Mouse (Mus musculus) G1E (cell line): ENCODE measurements around the gene Gbp2. TPM values are rescaled to one million over a fixed set of nuclear protein-coding genes. Genes with fewer than 3 reads are reported as not detected.

Source experiments
- ATAC-seq: 2 replicates; pipeline ENCODE4 v1.8.0; 2016; ENCODE audit warnings: mild to moderate bottlenecking; ENCODE audit not compliant: insufficient number of reproducible peaks, poor library complexity, low FRiP score, severe bottlenecking; ENCODE audit errors: extremely low read depth
- DNase-seq: peaks from one replicate; pipeline ENCODE4 v3.0.0; 2012; ENCODE audit warnings: low spot score
- H3K27me3 ChIP-seq: 2 replicates; pipeline ENCODE4 v1.6.1; 2012; ENCODE audit warnings: mild to moderate bottlenecking, low read length, inconsistent platforms; ENCODE audit not compliant: insufficient read depth
- H3K36me3 ChIP-seq: replicated peaks from 2 replicates; pipeline ENCODE3; 2012; ENCODE audit warnings: mild to moderate bottlenecking, inconsistent platforms
- H3K4me1 ChIP-seq: 2 replicates; pipeline ENCODE4 v1.6.1; 2012; ENCODE audit warnings: low read depth, low read length, inconsistent platforms, mixed read lengths; ENCODE audit not compliant: insufficient read depth
- H3K4me3 ChIP-seq: 2 replicates; pipeline ENCODE4 v1.5.1; 2012; ENCODE audit warnings: low read depth, mild to moderate bottlenecking, inconsistent platforms, low read length, moderate library complexity, mixed read lengths
- H3K9me3 ChIP-seq: replicated peaks from 2 replicates; pipeline ENCODE4 v1.6.1; 2012; ENCODE audit warnings: inconsistent platforms
- CTCF ChIP-seq: IDR thresholded peaks from 2 replicates; pipeline ENCODE4 v1.5.1; 2012; ENCODE audit warnings: low read depth, low read length, inconsistent platforms, mixed read lengths
- GATA1 ChIP-seq: IDR thresholded peaks from 2 replicates; pipeline ENCODE4 v1.6.1; 2012; ENCODE audit warnings: borderline replicate concordance, low read length, inconsistent platforms, mixed read lengths
- GATA2 ChIP-seq: IDR thresholded peaks from 2 replicates; pipeline ENCODE4 v1.6.1; 2012; ENCODE audit warnings: low read depth, low read length, inconsistent platforms, borderline replicate concordance
- POLR2AphosphoS5 ChIP-seq: IDR thresholded peaks from 2 replicates; pipeline ENCODE4 v1.6.1; 2012; ENCODE audit warnings: low read depth, low read length, inconsistent platforms; ENCODE audit not compliant: insufficient replicate concordance
- TAL1 ChIP-seq: conservative IDR thresholded peaks from 2 replicates; pipeline ENCODE4 v1.6.1; 2012; ENCODE audit warnings: low read depth, low read length, inconsistent platforms, mixed read lengths
- polyA plus RNA-seq: library from polyadenylated mRNA; stranded (reverse); fragments of >175 nt; gene quantifications from 2 replicates; pipeline ENCODE4 v1.2.3, GENCODE M21; 2012
- total RNA-seq, 2 experiments: library from RNA; stranded (forward) in 1 of 2; stranded (reverse) in 1 of 2; fragments of 200-1000 nt in 1 of 2; fragments of >200 nt in 1 of 2; fragmentation: Nextera tagmentation in 1 of 2; gene quantifications; 2 replicates each; pipeline ENCODE4 v1.2.3; 2014 to 2017

The Gbp2 gene
- total and polyA plus RNA-seq, 3 experiments = 0.30 to 0.87 TPM; not detected in 1

GRCm38 (mm10) chr3:142590431-142591067 lies 29.9 kb upstream of the Gbp2 start:
- Histone ChIP-seq H3K4me1 (no peaks in the 10 kb centered on the region), H3K27me3 (no peaks in the 10 kb centered on the region), H3K4me3 (no peak overlapping the region), H3K36me3 (no peaks in the 10 kb centered on the region), H3K9me3 (no peaks in the 10 kb centered on the region)
- no peak for DNase-seq
- ATAC-seq = no peak
- no peak for TF ChIP-seq TAL1
- no peak for TF ChIP-seq POLR2AphosphoS5
- no peak for TF ChIP-seq GATA2
- TF ChIP-seq GATA1 = no peak
- TF ChIP-seq CTCF = no peak

- Histone ChIP-seq H3K4me3 (no peak within 1 kb of the TSS), H3K9me3 (no peaks in the 10 kb centered on the region), H3K4me1 (no peaks in the 10 kb centered on the region), H3K27me3 (no peaks in the 10 kb centered on the region), H3K36me3 (no peaks in the 10 kb centered on the region)
- ATAC-seq (no peak), DNase-seq (no peak)
- TF ChIP-seq TAL1 (no peak), CTCF (no peak), GATA2 (no peak), POLR2AphosphoS5 (no peak), GATA1 (no peak)
Measured at GRCm38 (mm10) chr3:142594547-142594946, 25.9 kb upstream of the Gbp2 start, which contains the start of gene Gbp2b. TSS of gene Gbp2b (plus strand) at chr3:142594847.

- Histone ChIP-seq H3K9me3 (no peaks in the 10 kb centered on the region), H3K4me1 (no peaks in the 10 kb centered on the region), H3K4me3 (no peak overlapping the region), H3K36me3 (no peaks in the 10 kb centered on the region), H3K27me3 (no peaks in the 10 kb centered on the region)
- TF ChIP-seq CTCF (no peak), POLR2AphosphoS5 (no peak), GATA2 (no peak)
- DNase-seq (no peak), ATAC-seq (no peak)
Measured at GRCm38 (mm10) chr3:142597923-142598322, 22.5 kb upstream of the Gbp2 start.

- H3K36me3 ChIP-seq = no peaks in the 10 kb centered on the region
- no peak for DNase-seq
Measured at GRCm38 (mm10) chr3:142601675-142602074, 18.7 kb upstream of the Gbp2 start.

GRCm38 (mm10) chr3:142618658-142619057 lies 1.7 kb upstream of the Gbp2 start:
- no peak for DNase-seq
- Histone ChIP-seq H3K4me3 (no peak overlapping the region), H3K27me3 (peaks cover 2% of the 10 kb centered on the region; the same call in 1 of the 2 replicates), H3K9me3 (no peaks in the 10 kb centered on the region), H3K36me3 (no peaks in the 10 kb centered on the region), H3K4me1 (peaks cover 14% of the 10 kb centered on the region)
- TF ChIP-seq POLR2AphosphoS5 (no peak), TAL1 (no peak), GATA2 (no peak), CTCF (no peak), GATA1 (no peak)
- no peak for ATAC-seq

More at GRCm38 (mm10) chr3:142601675-142602074, 18.7 kb upstream of the Gbp2 start:
- H3K9me3 ChIP-seq = no peaks in the 10 kb centered on the region
- H3K4me1 ChIP-seq = no peaks in the 10 kb centered on the region
- TF ChIP-seq GATA2 (no peak), TAL1 (no peak), CTCF (no peak), GATA1 (no peak), POLR2AphosphoS5 (no peak)
- ATAC-seq = no peak
- H3K4me3 ChIP-seq = no peak overlapping the region
- no peaks in the 10 kb centered on the region for H3K27me3 ChIP-seq

- Histone ChIP-seq H3K4me1 (peaks cover 14% of the 10 kb centered on the region), H3K4me3 (no peak overlapping the region), H3K27me3 (peaks cover 4% of the 10 kb centered on the region; the same call in 1 of the 2 replicates), H3K9me3 (no peaks in the 10 kb centered on the region), H3K36me3 (no peaks in the 10 kb centered on the region)
- no peak for ATAC-seq
- no peak for TF ChIP-seq TAL1
- TF ChIP-seq POLR2AphosphoS5 = no peak
- no peak for TF ChIP-seq GATA2
- no peak for TF ChIP-seq CTCF
- TF ChIP-seq GATA1 = no peak
- no peak for DNase-seq
Measured at GRCm38 (mm10) chr3:142619606-142620005, 796 bp upstream of the Gbp2 start.
